Mouse (Mus musculus): ENCODE results near the gene Ang. TPM values are rescaled to one million over a fixed set of nuclear protein-coding genes. Genes with fewer than 3 reads are reported as not detected.

The Ang gene
- polyA plus RNA-seq, 1 experiment: 67.8 TPM

Other genes starting within 250 kb of the Ang start
- 68.7 and 104 TPM in 2 replicates for gene Tep1, start 220.6 kb upstream of the Ang start, polyA plus RNA-seq (2012; rRNA removed)
- gene Klhl33, start 193.6 kb upstream of the Ang start, polyA plus RNA-seq (2012; rRNA removed): 0.71 and 2.3 TPM in 2 replicates
- gene Osgep, start 166.3 kb upstream of the Ang start, polyA plus RNA-seq (2012; rRNA removed): 57.4 and 75.0 TPM in 2 replicates
- gene Apex1, start 166.2 kb upstream of the Ang start, polyA plus RNA-seq (2012; rRNA removed): 36.0 and 49.2 TPM in 2 replicates
- gene Pip4p1, start 160.3 kb upstream of the Ang start, polyA plus RNA-seq (2012; rRNA removed): 52.3 and 65.7 TPM in 2 replicates
- 143 and 173 TPM in 2 replicates for gene Pnp, start 160.1 kb upstream of the Ang start, polyA plus RNA-seq (2012; rRNA removed)
- gene Gm49342, start 146.6 kb upstream of the Ang start, polyA plus RNA-seq (2012; rRNA removed): 68.3 and 107 TPM in 2 replicates
- gene Pnp2, start 135.2 kb upstream of the Ang start, polyA plus RNA-seq (2012; rRNA removed): 104 and 150 TPM in 2 replicates
- 0.11 and 0.23 TPM in 2 replicates for gene Rnase10, start 83.4 kb upstream of the Ang start, polyA plus RNA-seq (2012; rRNA removed)
- not detected in 2 replicates for gene Rnase9, start 49.3 kb upstream of the Ang start, polyA plus RNA-seq (2012; rRNA removed)
- not detected in 2 replicates for gene Rnase11, start 41.0 kb upstream of the Ang start, polyA plus RNA-seq (2012; rRNA removed)
- 0.86 and 1.0 TPM in 2 replicates for gene Rnase12, start 33.5 kb upstream of the Ang start, polyA plus RNA-seq (2012; rRNA removed)
- gene Olfr750, start 16.7 kb upstream of the Ang start, polyA plus RNA-seq (2012; rRNA removed): 0.10 TPM in 1 of 2 replicates, not detected in the other
- 205 and 226 TPM in 2 replicates for gene Rnase4, start 73 bp upstream of the Ang start, polyA plus RNA-seq (2012; rRNA removed)
- not detected in 2 replicates for gene Eddm3b, start 23.3 kb downstream of the Ang start, polyA plus RNA-seq (2012; rRNA removed)
- 19.4 and 23.6 TPM in 2 replicates for gene Rnase6, start 32.8 kb downstream of the Ang start, polyA plus RNA-seq (2012; rRNA removed)
- gene Rnase1, start 55.6 kb downstream of the Ang start, polyA plus RNA-seq (2012; rRNA removed): 17.4 and 38.2 TPM in 2 replicates
- 0.22 TPM in 1 of 2 replicates, not detected in the other for gene Rnase2b, start 71.1 kb downstream of the Ang start, polyA plus RNA-seq (2012; rRNA removed)
- not detected in 2 replicates for gene Ang2, start 108.0 kb downstream of the Ang start, polyA plus RNA-seq (2012; rRNA removed)
- gene Ear14, start 112.2 kb downstream of the Ang start, polyA plus RNA-seq (2012; rRNA removed): not detected in 2 replicates
- not detected in 2 replicates for gene Rnase2a, start 165.0 kb downstream of the Ang start, polyA plus RNA-seq (2012; rRNA removed)